Mouse (Mus musculus) stomach, postnatal 0 days (tissue): ENCODE measurements around the gene Fen1. TPM values are rescaled to one million over a fixed set of nuclear protein-coding genes. Genes with fewer than 3 reads are reported as not detected.

Experiments used
- ATAC-seq: fragments of 200-750 bp; cut with Nextera tagmentation; 2 replicates; pipeline ENCODE4 v1.8.0; 2017; ENCODE audit not compliant: low FRiP score, low TSS enrichment
- DNase-seq: peaks from one replicate; pipeline ENCODE4 v3.0.0-alpha.2; 2016; ENCODE audit warnings: low spot score
- H3K27ac ChIP-seq: fragments of 300-500 bp; sonication (generic); replicated peaks from 2 replicates; pipeline ENCODE4 v1.5.1; 2014; ENCODE audit warnings: mild to moderate bottlenecking, control low read depth
- H3K27me3 ChIP-seq: fragments of 300-500 bp; sonication (generic); 2 replicates; pipeline ENCODE4 v1.6.1; 2014; ENCODE audit warnings: low read length; ENCODE audit not compliant: control insufficient read depth, insufficient read depth
- H3K36me3 ChIP-seq: fragments of 300-500 bp; sonication (generic); 2 replicates; pipeline ENCODE4 v1.6.1; 2014; ENCODE audit warnings: low read length, mixed read lengths; ENCODE audit not compliant: control insufficient read depth, insufficient read depth
- H3K4me1 ChIP-seq: fragments of 300-500 bp; sonication (generic); replicated peaks from 2 replicates; pipeline ENCODE4 v1.6.1; 2014; ENCODE audit warnings: antibody characterized with exemption; ENCODE audit not compliant: control insufficient read depth, insufficient read depth
- H3K4me2 ChIP-seq: fragments of 300-500 bp; sonication (generic); replicated peaks from 2 replicates; pipeline ENCODE4 v1.6.1; 2014; ENCODE audit warnings: low read depth, mild to moderate bottlenecking, control low read depth, moderate library complexity
- H3K4me3 ChIP-seq: fragments of 300-500 bp; sonication (generic); 2 replicates; pipeline ENCODE4 v1.5.1; 2014; ENCODE audit warnings: low read depth, low read length, control low read depth
- H3K9ac ChIP-seq: fragments of 300-500 bp; sonication (generic); 2 replicates; pipeline ENCODE4 v1.6.1; 2014; ENCODE audit warnings: mild to moderate bottlenecking, low read length, control low read depth, mixed read lengths
- H3K9me3 ChIP-seq: fragments of 300-500 bp; sonication (generic); 2 replicates; pipeline ENCODE4 v1.6.1; 2016; ENCODE audit warnings: low read length; ENCODE audit not compliant: control insufficient read depth
- CTCF ChIP-seq: IDR thresholded peaks from 2 replicates; pipeline ENCODE4 v1.5.1; 2016; ENCODE audit warnings: antibody characterized with exemption, low read depth, mild to moderate bottlenecking, moderate library complexity
- EP300 ChIP-seq: optimal IDR thresholded peaks from 2 replicates; pipeline ENCODE3; 2016; ENCODE audit warnings: antibody characterized with exemption
- WGBS: fragments of 180-500 bp; shearing (Covaris S2); extraction: QIAGEN DNeasy Blood & Tissue Kit; methylation state at CpG from one replicate; pipeline ENCODE4 v1.1.7; 2014; 5-methylcytosine and 5-hydroxymethylcytosine counted together
- polyA plus RNA-seq: library from polyadenylated mRNA; unstranded; fragments of >200 nt; fragmentation: Nextera tagmentation; extraction: Ambion mirVana; gene quantifications from 2 replicates; pipeline ENCODE4 v1.2.1, GENCODE M21; 2015

Gene Fen1
- polyA plus RNA-seq, 1 experiment from 2014 or later = 29.2 TPM

GRCm38 (mm10) chr19:10231871-10232270, 27.9 kb upstream of the Fen1 start:
- H3K9ac ChIP-seq = no peak overlapping the region
- no peak for ATAC-seq
- WGBS = 42% methylated on average over 5 of the region's 5 CpGs
- no peaks in the 10 kb centered on the region for H3K36me3 ChIP-seq
- no peaks in the 10 kb centered on the region for H3K9me3 ChIP-seq
- no peak for DNase-seq
- no peak overlapping the region for H3K27ac ChIP-seq
- H3K4me3 ChIP-seq = no peak overlapping the region
- no peak for TF ChIP-seq CTCF
- no peak for TF ChIP-seq EP300
- 0 out of 2 replicates have a peak, but pooled peaks cover 4% of the 10 kb centered on the region for H3K4me1 ChIP-seq
- H3K4me2 ChIP-seq = no peak overlapping the region
- no peaks in the 10 kb centered on the region for H3K27me3 ChIP-seq

- Histone ChIP-seq H3K4me3 (no peak overlapping the region), H3K27ac (no peak overlapping the region), H3K27me3 (no peaks in the 10 kb centered on the region), H3K36me3 (no peaks in the 10 kb centered on the region), H3K9ac (no peak overlapping the region), H3K4me1 (0 out of 2 replicates have a peak, but pooled peaks cover 4% of the 10 kb centered on the region), H3K4me2 (no peak overlapping the region), H3K9me3 (no peaks in the 10 kb centered on the region)
- TF ChIP-seq EP300 (no peak), CTCF (no peak)
- ATAC-seq (no peak), DNase-seq (no peak)
- 44% methylated on average over 7 of the region's 7 CpGs for WGBS
These were observed 27.0 kb upstream of the Fen1 start for GRCm38 (mm10) chr19:10231016-10231415.

DNA sequence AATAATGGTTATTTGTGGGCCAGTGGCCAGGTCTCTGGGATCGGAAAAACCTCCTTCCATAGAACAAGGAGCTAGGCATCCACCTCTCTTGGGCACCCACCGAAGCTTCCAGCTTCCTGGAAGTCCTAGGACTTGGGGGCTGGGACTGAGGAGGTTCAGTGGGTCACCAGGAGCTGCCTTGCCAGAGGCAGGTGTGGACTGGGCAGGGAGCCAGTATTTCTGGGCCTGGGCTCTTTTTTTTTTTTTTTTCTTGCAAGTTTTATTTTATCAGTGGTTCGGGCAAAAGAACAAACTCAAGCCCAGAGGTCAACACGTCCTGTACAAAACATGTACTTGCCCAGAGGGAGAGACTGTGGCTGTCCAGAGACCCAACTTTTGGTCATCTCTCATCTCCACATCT, 21.8 kb upstream of the Fen1 start:
- Histone ChIP-seq H3K9me3 (no peaks in the 10 kb centered on the region), H3K4me2 (peak overlapping the region; percentile 48; the same call in 1 of the 2 replicates), H3K36me3 (no peaks in the 10 kb centered on the region), H3K4me3 (no peak overlapping the region), H3K9ac (no peak overlapping the region), H3K27me3 (no peaks in the 10 kb centered on the region), H3K4me1 (0 out of 2 replicates have a peak, but pooled peaks cover 4% of the 10 kb centered on the region), H3K27ac (peak overlapping the region; percentile 78)
- DNase-seq (peak; percentile 91), ATAC-seq (peak; percentile 52)
- no peak for TF ChIP-seq EP300
- WGBS = 17% methylated on average over 4 of the region's 4 CpGs

- Histone ChIP-seq H3K4me1 (no peaks in the 10 kb centered on the region), H3K9ac (peak overlapping the region; percentile 51), H3K27me3 (no peaks in the 10 kb centered on the region), H3K9me3 (no peaks in the 10 kb centered on the region), H3K4me2 (peak overlapping the region; percentile 48), H3K4me3 (peak overlapping the region; percentile 15), H3K36me3 (no peaks in the 10 kb centered on the region), H3K27ac (peak overlapping the region; percentile 78)
- WGBS = 19% methylated on average over 26 of the region's 26 CpGs
- no peak for TF ChIP-seq CTCF
- TF ChIP-seq EP300 = no peak
- ATAC-seq (peak; percentile 54), DNase-seq (peak; percentile 85)
These were observed 20.9 kb upstream of the Fen1 start for GRCm38 (mm10) chr19:10224637-10225453.

- Histone ChIP-seq H3K36me3 (no peaks in the 10 kb centered on the region), H3K27me3 (no peaks in the 10 kb centered on the region), H3K4me2 (no peak overlapping the region), H3K4me1 (no peaks in the 10 kb centered on the region), H3K9me3 (no peaks in the 10 kb centered on the region), H3K27ac (no peak overlapping the region), H3K4me3 (no peak overlapping the region), H3K9ac (no peak overlapping the region)
- 78% methylated on average over 3 of the region's 4 CpGs for WGBS
- DNase-seq = no peak
- no peak for TF ChIP-seq EP300
- ATAC-seq = no peak
These were observed 19.6 kb upstream of the Fen1 start for GRCm38 (mm10) chr19:10223561-10223960.

GRCm38 (mm10) chr19:10222656-10223055, 18.7 kb upstream of the Fen1 start:
- H3K27me3 ChIP-seq = no peaks in the 10 kb centered on the region
- ATAC-seq (no peak), DNase-seq (peak; percentile 75)
- no peak overlapping the region for H3K27ac ChIP-seq
- H3K4me2 ChIP-seq = no peak overlapping the region
- H3K4me1 ChIP-seq = no peaks in the 10 kb centered on the region
- 23% methylated on average over 8 of the region's 8 CpGs for WGBS
- H3K9me3 ChIP-seq = no peaks in the 10 kb centered on the region
- TF ChIP-seq EP300 (no peak), CTCF (no peak)
- no peaks in the 10 kb centered on the region for H3K36me3 ChIP-seq
- H3K4me3 ChIP-seq = no peak overlapping the region
- H3K9ac ChIP-seq = no peak overlapping the region
